Mouse (Mus musculus): ENCODE measurements around the gene Prr18. TPM values are rescaled to one million over a fixed set of nuclear protein-coding genes. Genes with fewer than 3 reads are reported as not detected.

The Prr18 gene
- total RNA-seq, 2 experiments from 2014 or later = 0.08 TPM

DNA sequence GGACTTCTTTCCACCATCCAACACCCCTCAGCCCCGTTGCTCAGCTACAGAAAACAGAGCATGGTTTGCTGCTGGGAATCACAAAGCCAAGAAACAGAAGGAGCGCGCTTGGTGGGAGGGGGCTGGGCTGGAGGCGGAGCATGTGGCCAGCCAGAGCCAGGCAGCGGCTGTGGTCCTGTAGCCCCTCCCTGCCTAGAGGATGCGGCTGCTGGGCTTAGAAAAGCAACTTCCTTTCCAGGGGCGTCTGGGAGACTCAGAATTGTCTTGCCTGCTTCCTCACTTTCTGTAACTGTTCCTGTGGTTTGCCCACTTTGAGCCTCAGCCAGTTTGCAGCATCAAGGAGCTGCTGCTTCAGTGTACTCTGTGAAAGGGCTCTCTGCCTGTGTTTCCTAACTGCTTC is 34.6 kb downstream of the Prr18 start:
- intact Hi-C loops (cut with DNase I) = loop anchor here (1.0 to 2.0 kb wide), 2 partner anchors 108 to 115 kb away; no protein-coding TSS in a partner anchor
- DNase-seq = peak; percentile 55
- no peak for TF ChIP-seq CTCF (IDR thresholded peaks at IDR 0.05)
- peak overlapping the region; percentile 43; the same call in 1 of the 2 replicates for H3K27ac ChIP-seq
- peak overlapping the region; percentile 67 for H3K4me3 ChIP-seq

DNA sequence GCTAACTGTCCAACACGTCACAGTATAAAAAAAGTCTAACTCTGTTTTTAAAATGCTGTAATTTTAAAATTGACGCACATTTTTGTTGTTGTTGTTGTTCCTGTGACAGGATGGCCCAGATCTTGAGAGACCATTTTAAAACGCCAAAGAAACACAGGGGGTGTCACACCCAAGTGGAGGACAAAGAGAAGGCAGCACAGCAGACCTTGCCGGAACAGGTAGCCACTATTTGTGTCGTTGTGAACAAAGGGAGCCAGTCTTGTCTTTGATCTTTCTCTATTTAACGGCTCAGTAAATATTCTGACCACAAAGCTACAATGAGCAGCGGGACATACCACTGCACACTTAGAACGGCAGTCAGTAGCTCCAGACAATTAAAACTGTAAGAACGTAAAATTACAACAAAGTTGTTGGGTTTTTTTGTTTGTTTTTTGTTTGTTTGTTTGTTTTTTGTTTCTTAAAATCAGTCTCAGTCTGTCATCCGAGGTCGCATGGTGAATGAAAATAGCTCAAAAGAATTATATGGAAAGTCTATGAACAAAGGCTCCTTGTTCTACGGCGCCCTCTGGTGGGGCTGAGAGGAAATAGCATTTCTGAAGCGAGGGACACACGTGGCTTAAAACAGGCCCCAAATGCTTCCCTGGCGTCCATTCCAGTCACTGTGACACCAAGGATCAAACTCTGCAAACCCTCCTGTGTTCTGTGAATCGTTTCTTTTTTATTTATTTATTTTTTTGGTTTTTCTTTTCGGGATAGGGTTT is 35.2 kb downstream of the Prr18 start:
- DNase-seq = peak; percentile 77
- intact Hi-C loops (cut with DNase I) = loop anchor here (1.0 to 2.0 kb wide), 2 partner anchors 108 to 116 kb away; no protein-coding TSS in a partner anchor
- peak overlapping the region; percentile 43; the same call in 1 of the 2 replicates for H3K27ac ChIP-seq
- peak; percentile 91 for TF ChIP-seq CTCF (IDR thresholded peaks at IDR 0.05)
- H3K4me3 ChIP-seq = peak overlapping the region; percentile 67

DNA sequence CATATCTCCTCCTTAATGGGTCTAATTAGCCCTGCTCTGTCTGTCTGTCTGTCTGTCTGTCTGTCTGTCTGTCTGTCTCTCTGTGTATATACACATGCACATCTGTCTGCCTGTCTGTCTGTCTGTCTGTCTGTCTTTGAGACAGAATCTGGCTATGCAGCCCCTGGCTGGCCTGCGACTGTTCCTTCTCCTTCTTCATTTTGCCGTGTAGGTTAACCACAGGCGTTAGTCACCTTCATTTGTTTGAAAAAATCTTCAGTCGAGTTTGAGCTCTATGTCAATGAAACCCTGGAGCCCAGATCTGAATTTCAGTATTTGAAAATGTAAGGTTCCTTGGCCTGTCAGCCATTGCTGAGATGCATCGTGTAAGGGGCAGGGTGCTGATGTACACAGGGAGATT is 40.0 kb downstream of the Prr18 start:
- TF ChIP-seq CTCF (IDR thresholded peaks at IDR 0.05) = no peak
- Histone ChIP-seq H3K27ac (no peak overlapping the region), H3K4me3 (no peak overlapping the region)
- intact Hi-C loops (cut with DNase I) = no loop called here
- no peak for DNase-seq

DNA sequence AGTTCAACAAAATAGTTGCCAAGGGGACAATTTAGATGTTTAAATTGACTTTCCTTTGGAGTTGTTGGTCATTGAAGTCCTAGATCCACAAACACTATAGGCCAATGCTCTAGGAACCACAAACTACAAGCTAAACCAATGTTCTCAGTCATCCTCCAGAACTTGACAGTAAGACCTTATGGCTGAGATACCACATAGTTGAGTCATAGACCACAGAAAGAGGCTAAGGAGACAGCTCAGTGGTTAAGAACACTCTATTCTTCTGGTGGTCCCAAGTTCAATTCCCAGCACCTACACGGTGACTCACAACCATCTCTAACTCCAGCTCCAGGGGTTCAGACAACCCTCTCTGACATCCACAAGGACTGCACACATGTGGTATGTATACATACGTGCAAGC is 48.2 kb downstream of the Prr18 start:
- no peak overlapping the region for H3K27ac ChIP-seq
- intact Hi-C loops (cut with DNase I) = no loop called here

DNA sequence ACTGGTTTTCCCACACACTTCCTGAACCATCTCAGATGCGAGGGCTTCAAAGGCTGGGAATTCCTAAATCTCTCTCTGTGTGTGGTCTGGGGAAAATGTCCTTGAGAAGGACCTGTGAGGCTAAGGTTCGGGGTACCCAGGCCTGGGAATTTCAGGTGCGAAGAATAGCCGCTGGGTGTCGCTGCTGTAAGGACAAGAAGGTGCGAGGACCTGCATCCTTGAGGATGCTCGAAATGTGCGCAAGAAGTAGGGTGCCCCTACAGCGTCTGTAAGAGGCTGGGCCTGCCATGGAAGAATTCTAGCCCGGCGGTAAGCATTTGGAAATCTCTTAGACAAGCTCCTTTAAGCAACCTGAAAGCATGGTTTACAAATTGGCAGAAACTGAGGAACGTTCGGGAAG is 51.2 kb downstream of the Prr18 start:
- intact Hi-C loops (cut with DNase I) = no loop called here
- Histone ChIP-seq H3K27ac (no peak overlapping the region), H3K4me3 (no peak overlapping the region)
- peak; percentile 39; the same call in 1 of the 2 replicates for TF ChIP-seq CTCF (IDR thresholded peaks at IDR 0.05)
- no peak for DNase-seq

More for the DNA sequence above, 48.2 kb downstream of the Prr18 start:
- no peak overlapping the region for H3K4me3 ChIP-seq
- no peak for DNase-seq
- no peak for TF ChIP-seq CTCF (IDR thresholded peaks at IDR 0.05)

DNA sequence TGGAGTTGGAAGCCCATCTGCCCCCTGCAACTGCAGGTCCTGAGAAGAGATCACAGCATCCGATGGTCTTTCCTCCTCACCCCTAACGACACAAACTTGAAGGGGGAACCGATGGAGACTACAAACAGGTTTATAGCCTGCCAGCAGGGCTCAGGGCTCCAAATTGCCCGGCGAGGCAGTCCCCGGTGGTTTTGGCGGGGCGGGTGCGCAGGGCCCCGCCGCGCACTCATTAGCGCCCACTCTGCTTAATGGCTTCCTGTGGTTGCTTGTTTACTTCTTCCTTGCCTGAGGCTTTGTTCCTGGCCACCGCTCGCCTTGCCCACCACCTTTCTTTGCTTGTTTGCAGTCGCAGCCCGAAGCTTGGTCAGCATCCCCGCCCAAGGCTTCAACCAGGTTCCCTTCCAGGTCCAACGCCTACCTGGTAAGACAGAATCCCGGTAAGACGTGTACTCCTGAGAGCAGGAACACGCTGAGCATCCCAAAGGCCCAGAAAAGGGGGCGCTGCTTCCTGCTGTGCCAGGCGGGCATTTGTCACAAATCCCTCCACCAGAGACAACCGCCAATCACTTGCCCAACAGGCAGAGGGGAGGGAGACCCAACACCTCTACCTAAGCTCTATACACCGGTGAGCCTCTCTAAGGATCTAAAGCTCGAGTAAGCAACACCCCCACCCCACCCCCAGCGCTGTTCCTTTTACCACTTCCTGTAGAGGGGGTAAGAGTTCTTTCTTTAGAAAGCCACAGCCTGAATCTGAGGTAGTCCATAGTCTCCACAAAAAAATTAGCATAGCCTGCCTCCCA is 51.9 kb downstream of the Prr18 start:
- Histone ChIP-seq H3K27ac (no peak overlapping the region), H3K4me3 (no peak overlapping the region)
- intact Hi-C loops (cut with DNase I) = no loop called here
- no peak for TF ChIP-seq CTCF (IDR thresholded peaks at IDR 0.05)
- no peak for DNase-seq

DNA sequence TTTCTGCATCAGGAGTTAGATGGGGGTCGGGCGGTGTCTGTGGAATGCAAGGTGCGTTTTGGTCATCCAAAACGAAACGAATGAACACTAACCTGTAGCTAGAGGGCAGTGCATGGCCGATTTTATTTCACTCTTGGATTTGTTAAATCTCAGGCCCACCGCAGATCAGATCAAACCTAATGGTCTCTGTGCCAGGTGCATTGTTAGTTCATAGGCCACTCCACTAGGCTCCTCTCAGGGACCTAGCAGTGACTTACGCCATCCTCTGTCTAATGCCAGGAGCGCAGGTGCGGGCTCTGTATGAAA is 52.5 kb downstream of the Prr18 start:
- TF ChIP-seq CTCF (IDR thresholded peaks at IDR 0.05) = no peak
- no peak overlapping the region for H3K4me3 ChIP-seq
- H3K27ac ChIP-seq = no peak overlapping the region
- intact Hi-C loops (cut with DNase I) = no loop called here
- no peak for DNase-seq

DNA sequence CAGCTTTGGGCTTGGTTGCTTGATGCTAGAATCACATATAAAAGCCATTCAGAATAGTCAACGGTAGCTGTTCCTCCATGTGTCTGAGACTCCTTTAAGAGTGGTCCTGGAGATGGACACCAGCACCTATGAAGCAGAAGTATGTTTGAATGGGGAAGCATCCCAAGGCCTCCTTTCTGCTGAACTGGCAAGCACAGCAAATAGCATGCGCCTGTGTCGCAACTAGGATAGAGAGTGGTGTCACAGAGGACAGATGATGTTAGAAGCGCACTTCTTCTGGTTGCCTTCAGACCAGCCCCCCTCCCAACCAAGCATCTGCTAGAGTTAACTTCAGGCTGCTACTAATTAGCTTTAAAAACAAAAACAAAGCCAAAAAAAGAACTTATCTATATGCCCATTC is 53.2 kb downstream of the Prr18 start:
- DNase-seq = no peak
- intact Hi-C loops (cut with DNase I) = no loop called here
- Histone ChIP-seq H3K27ac (no peak overlapping the region), H3K4me3 (no peak overlapping the region)
- TF ChIP-seq CTCF (IDR thresholded peaks at IDR 0.05) = no peak

Other genes with a start within 250 kb of the Prr18 start
- gene Gm49673, start 189.7 kb upstream of the Prr18 start, total RNA-seq (2021) = under 1 TPM in 1 of 2 experiments, not detected in 1; 0.38 TPM
- 10 to 100 TPM; 14.1 to 16.9 TPM for gene Rnaset2a, start 189.4 kb upstream of the Prr18 start, total RNA-seq (2021)
- gene Fgfr1op, start 172.0 kb upstream of the Prr18 start, total RNA-seq (2021) = 10 to 100 TPM; 17.3 to 22.9 TPM
- gene Ccr6, start 101.4 kb upstream of the Prr18 start, total RNA-seq (2021) = not detected
- 100 to 1,000 TPM; 440 to 533 TPM for gene Mpc1, start 54.6 kb upstream of the Prr18 start, total RNA-seq (2021)
- 1 to 10 TPM; 4.9 to 9.6 TPM for gene Sft2d1, start 26.4 kb upstream of the Prr18 start, total RNA-seq (2021)
- gene T2, start 18.5 kb downstream of the Prr18 start, total RNA-seq (2021) = not detected
- gene T, start 97.0 kb downstream of the Prr18 start, total RNA-seq (2021) = not detected
- gene Pde10a, start 187.9 kb downstream of the Prr18 start, total RNA-seq (2021) = 1 to 10 TPM; 4.0 to 6.0 TPM
- gene Gm17087, start 229.5 kb downstream of the Prr18 start, total RNA-seq (2021) = not detected